Mouse (Mus musculus): ENCODE measurements at regions not wholly inside any gene's neighbourhood (a gene's known extent, or its start where the extent isn't known, plus 50 kb on each side); places are given as distances from the start of the nearest gene placed in this dataset.

- no peak for DNase-seq
Observed at GRCm38 (mm10) chr14:58967975-58968374, 174.7 kb downstream of the 1700129C05Rik start.

- no peak for DNase-seq
Observed at GRCm38 (mm10) chr14:58967163-58967562, 175.5 kb downstream of the 1700129C05Rik start.

GRCm38 (mm10) chr14:58944958-58945357, 197.7 kb downstream of the 1700129C05Rik start:
- no peak for DNase-seq

GRCm38 (mm10) chr14:58943267-58943765, 199.4 kb downstream of the 1700129C05Rik start:
- DNase-seq = no peak

GRCm38 (mm10) chr14:58939086-58939485, 203.6 kb downstream of the 1700129C05Rik start:
- peak; percentile 25 for DNase-seq

GRCm38 (mm10) chr14:58938601-58938970, 204.1 kb downstream of the 1700129C05Rik start:
- no peak for DNase-seq

GRCm38 (mm10) chr14:58937791-58938600, 204.7 kb downstream of the 1700129C05Rik start:
- peak; percentile 32 for DNase-seq

- peak; percentile 78 for DNase-seq
Observed at GRCm38 (mm10) chr14:58937331-58937730, 205.4 kb downstream of the 1700129C05Rik start.

- no peak for DNase-seq
Observed at GRCm38 (mm10) chr14:58936131-58936530, 206.6 kb downstream of the 1700129C05Rik start.

GRCm38 (mm10) chr14:58917853-58918252, 224.8 kb downstream of the 1700129C05Rik start:
- no peak for DNase-seq

GRCm38 (mm10) chr14:58917228-58917627, 225.5 kb downstream of the 1700129C05Rik start:
- DNase-seq = no peak

GRCm38 (mm10) chr14:58914937-58915336, 227.8 kb downstream of the 1700129C05Rik start:
- no peak for DNase-seq

GRCm38 (mm10) chr14:58910846-58911245, 231.8 kb downstream of the 1700129C05Rik start:
- DNase-seq = no peak

GRCm38 (mm10) chr14:58907932-58908331, 234.8 kb downstream of the 1700129C05Rik start:
- no peak for DNase-seq

GRCm38 (mm10) chr14:58907359-58907758, 235.3 kb downstream of the 1700129C05Rik start:
- no peak for DNase-seq

GRCm38 (mm10) chr14:58906631-58907030, 236.1 kb downstream of the 1700129C05Rik start:
- DNase-seq = no peak

GRCm38 (mm10) chr14:58868176-58868949, 274.3 kb downstream of the 1700129C05Rik start:
- no peak for DNase-seq

GRCm38 (mm10) chr14:58867396-58868107, 275.1 kb downstream of the 1700129C05Rik start:
- DNase-seq = peak; percentile 53

- DNase-seq = no peak
Observed at GRCm38 (mm10) chr14:58854871-58855270, 287.8 kb downstream of the 1700129C05Rik start.

- no peak for DNase-seq
Observed at GRCm38 (mm10) chr14:58844565-58844964, 298.1 kb downstream of the 1700129C05Rik start.

GRCm38 (mm10) chr14:58842196-58842886, 300.4 kb downstream of the 1700129C05Rik start:
- no peak for DNase-seq

- no peak for DNase-seq
Observed at GRCm38 (mm10) chr14:58822938-58823337, 319.8 kb downstream of the 1700129C05Rik start.
